Mouse (Mus musculus) B cell, adult 62 days (primary cell): Measurements from ENCODE around the gene Dok1. TPM values are rescaled to one million over a fixed set of nuclear protein-coding genes. Genes with fewer than 3 reads are reported as not detected.

Experiments used
- total RNA-seq: library from RNA; stranded (reverse); gene quantifications from 4 replicates; pipeline ENCODE4 v1.2.4, GENCODE M21; 2023

The Dok1 gene
- total RNA-seq: 29.3 to 32.3 TPM (median 32.0 TPM) in 4 replicates

GRCm38 (mm10) chr6:83033249-83034185 is at the start of gene Dok1, which contains the start of gene Loxl3:
TSS of gene Dok1 (minus strand) at chr6:83033471.
TSS of gene Loxl3 (plus strand) at chr6:83034173.

GRCm38 (mm10) chr6:83077630-83078323 is 44.5 kb upstream of the Dok1 start, which contains the start of gene Pcgf1:
TSS of gene Pcgf1 (plus strand) at chr6:83077869.

GRCm38 (mm10) chr6:83070247-83070310 is 36.8 kb upstream of the Dok1 start, which contains the start of gene Tlx2:
TSS of gene Tlx2 (minus strand) at chr6:83070293.

GRCm38 (mm10) chr6:83057790-83058189 is 24.5 kb upstream of the Dok1 start, which contains the start of gene Dqx1:
TSS of gene Dqx1 (plus strand) at chr6:83057844.

GRCm38 (mm10) chr6:83054871-83055431 is 21.7 kb upstream of the Dok1 start, which contains the start of gene Htra2:
TSS of gene Htra2 (minus strand) at chr6:83055273.

DNA sequence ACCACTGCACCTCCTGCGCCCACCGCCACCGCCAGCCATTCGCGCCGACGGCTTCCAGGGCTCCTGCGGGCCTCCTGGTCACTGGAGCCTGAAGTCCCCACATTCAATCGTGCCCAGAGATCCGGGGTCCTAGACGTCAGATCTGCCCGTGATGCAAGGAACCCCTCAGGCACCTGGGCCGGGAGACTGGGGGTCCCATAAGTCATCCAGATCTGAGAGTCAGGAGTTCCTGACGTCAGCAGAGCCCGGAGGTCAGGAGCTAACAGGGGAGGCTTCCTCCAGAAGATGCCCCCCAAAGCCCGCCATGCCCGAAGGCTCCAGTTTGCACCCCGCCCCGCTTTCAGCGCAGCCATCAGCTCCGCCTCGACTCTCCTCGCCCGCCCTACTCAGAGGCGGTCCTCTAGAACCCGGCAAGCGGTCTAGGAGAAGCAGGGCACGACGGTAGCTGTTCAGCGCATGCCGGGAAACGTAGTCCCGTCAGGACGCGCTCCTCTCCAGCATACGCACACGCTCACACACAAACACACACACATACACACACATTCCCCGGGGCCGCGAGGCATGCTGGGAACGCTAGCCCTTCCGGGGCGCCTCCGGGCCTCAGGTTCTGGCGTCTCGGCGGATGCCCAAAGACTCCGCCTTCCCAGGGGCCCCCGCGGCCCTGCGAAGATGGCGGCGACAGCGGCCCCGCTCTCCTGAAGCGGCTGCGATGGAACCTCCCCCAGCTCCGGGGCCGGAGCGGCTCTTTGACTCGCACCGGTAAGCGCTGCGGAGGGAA is 21.0 kb upstream of the Dok1 start, which contains the start of gene Aup1:
TSS of gene Aup1 (plus strand) at position 448 of the 778 bp plus-strand sequence.

Other genes starting within 250 kb of the Dok1 start
- 0.28 to 1.8 TPM (median 0.59 TPM) in 4 replicates for gene Sema4f, start 93.7 kb downstream of the Dok1 start, total RNA-seq
- gene M1ap, start 86.6 kb downstream of the Dok1 start, total RNA-seq: 2.1 to 4.3 TPM (median 3.0 TPM) in 4 replicates
- gene Loxl3, start 702 bp upstream of the Dok1 start, total RNA-seq: 0.25 to 0.46 TPM in 2 of 4 replicates, not detected in the others
- 381 to 401 TPM (median 385 TPM) in 4 replicates for gene Aup1, start 21.1 kb upstream of the Dok1 start, total RNA-seq
- 48.8 to 53.5 TPM (median 51.5 TPM) in 4 replicates for gene Htra2, start 21.8 kb upstream of the Dok1 start, total RNA-seq
- gene Dqx1, start 24.4 kb upstream of the Dok1 start, total RNA-seq: 8.9 to 9.6 TPM (median 9.2 TPM) in 4 replicates
- gene Tlx2, start 36.8 kb upstream of the Dok1 start, total RNA-seq: not detected in 4 replicates
- 21.1 to 26.0 TPM (median 23.4 TPM) in 4 replicates for gene Pcgf1, start 44.4 kb upstream of the Dok1 start, total RNA-seq
- gene Lbx2, start 52.9 kb upstream of the Dok1 start, total RNA-seq: not detected in 4 replicates
- gene Ccdc142, start 68.1 kb upstream of the Dok1 start, total RNA-seq: 10.4 to 18.5 TPM (median 13.5 TPM) in 4 replicates
- gene Gm42688, start 68.1 kb upstream of the Dok1 start, total RNA-seq: 11.7 to 14.2 TPM (median 12.4 TPM) in 4 replicates
- gene Mrpl53, start 75.6 kb upstream of the Dok1 start, total RNA-seq: 23.0 to 35.3 TPM (median 27.6 TPM) in 4 replicates
- gene Mogs, start 82.0 kb upstream of the Dok1 start, total RNA-seq: 27.6 to 34.5 TPM (median 31.8 TPM) in 4 replicates
- 35.5 to 52.3 TPM (median 39.5 TPM) in 4 replicates for gene Wbp1, start 88.1 kb upstream of the Dok1 start, total RNA-seq
- gene Ino80b, start 92.0 kb upstream of the Dok1 start, total RNA-seq: 28.0 to 34.1 TPM (median 31.1 TPM) in 4 replicates
- not detected in 4 replicates for gene Rtkn, start 102.0 kb upstream of the Dok1 start, total RNA-seq
- gene Wdr54, start 122.9 kb upstream of the Dok1 start, total RNA-seq: 0.56 to 0.60 TPM in 2 of 4 replicates, not detected in the others
- gene 1700003E16Rik, start 122.9 kb upstream of the Dok1 start, total RNA-seq: not detected in 4 replicates
- 97.0 to 118 TPM (median 106 TPM) in 4 replicates for gene Dctn1, start 132.4 kb upstream of the Dok1 start, total RNA-seq
- not detected in 4 replicates for gene Slc4a5, start 186.4 kb upstream of the Dok1 start, total RNA-seq